Mouse (Mus musculus): ENCODE data around the gene Nlrp3. TPM values are rescaled to one million over a fixed set of nuclear protein-coding genes. Genes with fewer than 3 reads are reported as not detected.

Gene Nlrp3
- polyA plus RNA-seq, 1 experiment from 2014 or later = not detected

DNA sequence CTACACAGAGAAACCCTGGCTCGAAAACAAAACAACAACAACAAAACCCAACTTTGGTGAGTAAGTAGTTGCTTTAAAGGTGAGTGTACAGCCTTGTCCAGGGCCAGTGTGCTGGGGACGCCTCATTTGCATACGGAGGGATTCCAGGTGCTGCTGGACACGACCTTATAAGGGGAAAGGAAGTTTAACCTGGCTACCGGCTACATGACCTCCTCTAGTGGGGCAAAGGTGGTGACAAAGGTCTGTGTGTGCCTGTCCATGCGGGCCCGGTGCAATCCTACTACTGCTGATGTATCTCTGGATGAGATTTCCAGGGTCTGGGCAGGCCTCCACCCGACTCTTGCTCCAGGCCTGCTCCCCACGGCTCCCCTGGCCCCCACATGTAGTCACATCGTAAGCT is 28.6 kb upstream of the Nlrp3 start:
- Histone ChIP-seq H3K4me2 (ENCODE audit: low read depth, severe bottlenecking) (no peak overlapping the region), H3K27me3 (ENCODE audit: control insufficient read depth, insufficient read depth, low read length) (no peaks in the 10 kb centered on the region), H3K27ac (replicated peaks; ENCODE audit: low read depth, low read length) (no peak overlapping the region), H3K4me3 (ENCODE audit: low read depth, low read length) (no peak overlapping the region), H3K36me3 (ENCODE audit: control insufficient read depth, insufficient read depth, low read length) (no peaks in the 10 kb centered on the region), H3K9me3 (ENCODE audit: control insufficient read depth, low read length) (no peaks in the 10 kb centered on the region), H3K4me1 (ENCODE audit: control insufficient read depth, insufficient read depth, low read length) (peaks cover 2% of the 10 kb centered on the region; the same call in 1 of the 2 replicates), H3K9ac (ENCODE audit: low read length) (no peak overlapping the region)
- no peak for ATAC-seq (ENCODE audit: insufficient number of reproducible peaks, low FRiP score, low TSS enrichment, low read depth)
- 86% methylated on average over 10 of the region's 10 CpGs for WGBS
- no peak for DNase-seq (ENCODE audit: low spot score)

DNA sequence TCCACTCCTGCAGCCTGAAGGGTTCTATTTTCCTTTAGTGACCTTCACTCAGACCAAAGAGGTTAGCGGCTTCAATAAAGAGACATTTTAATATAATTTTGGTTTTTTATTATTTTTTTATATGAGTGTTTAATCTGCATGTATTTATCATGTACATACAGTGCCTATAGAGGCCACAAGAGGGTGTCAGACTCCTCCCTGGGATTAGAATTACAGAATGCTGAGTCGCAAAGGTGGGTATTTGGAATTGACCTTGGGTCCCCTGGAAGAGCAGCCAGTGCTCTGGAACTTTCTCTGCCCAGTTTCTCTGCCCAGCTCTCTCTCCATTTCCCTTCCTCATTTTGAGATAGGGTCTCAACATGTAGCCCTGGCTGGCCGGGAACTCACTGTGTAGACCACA is 27.8 kb upstream of the Nlrp3 start:
- H3K36me3 ChIP-seq (ENCODE audit: control insufficient read depth, insufficient read depth, low read length) = no peaks in the 10 kb centered on the region
- H3K9me3 ChIP-seq (ENCODE audit: control insufficient read depth, low read length) = no peaks in the 10 kb centered on the region
- H3K27ac ChIP-seq (replicated peaks; ENCODE audit: low read depth, low read length) = no peak overlapping the region
- H3K4me2 ChIP-seq (ENCODE audit: low read depth, severe bottlenecking) = no peak overlapping the region
- H3K4me3 ChIP-seq (ENCODE audit: low read depth, low read length) = no peak overlapping the region
- H3K4me1 ChIP-seq (ENCODE audit: control insufficient read depth, insufficient read depth, low read length) = no peaks in the 10 kb centered on the region
- ATAC-seq (ENCODE audit: insufficient number of reproducible peaks, low FRiP score, low TSS enrichment, low read depth) (no peak), DNase-seq (ENCODE audit: low spot score) (no peak)
- no peak overlapping the region for H3K9ac ChIP-seq (ENCODE audit: low read length)
- WGBS = 78% methylated on average over 3 of the region's 3 CpGs
- no peaks in the 10 kb centered on the region for H3K27me3 ChIP-seq (ENCODE audit: control insufficient read depth, insufficient read depth, low read length)

DNA sequence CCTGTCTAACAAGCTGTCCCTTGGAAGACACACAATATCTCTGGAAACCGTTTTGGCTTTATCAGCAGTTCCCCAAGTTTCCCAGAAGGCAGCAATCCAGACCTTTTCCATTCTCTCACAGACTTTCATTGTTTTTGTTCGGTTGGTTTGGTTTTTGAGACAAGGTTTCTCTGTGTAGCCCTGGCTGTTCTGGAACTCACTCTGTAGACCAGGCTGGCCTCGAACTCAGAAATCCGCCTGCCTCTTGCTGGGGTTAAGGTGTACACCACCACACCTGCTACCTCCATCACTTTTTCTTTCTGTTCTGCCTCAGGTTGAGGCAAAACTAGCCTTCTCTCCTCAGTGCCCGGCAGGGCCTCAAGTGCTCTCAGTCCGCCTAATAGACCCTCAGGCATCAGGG is 27.0 kb upstream of the Nlrp3 start:
- no peak overlapping the region for H3K9ac ChIP-seq (ENCODE audit: low read length)

DNA sequence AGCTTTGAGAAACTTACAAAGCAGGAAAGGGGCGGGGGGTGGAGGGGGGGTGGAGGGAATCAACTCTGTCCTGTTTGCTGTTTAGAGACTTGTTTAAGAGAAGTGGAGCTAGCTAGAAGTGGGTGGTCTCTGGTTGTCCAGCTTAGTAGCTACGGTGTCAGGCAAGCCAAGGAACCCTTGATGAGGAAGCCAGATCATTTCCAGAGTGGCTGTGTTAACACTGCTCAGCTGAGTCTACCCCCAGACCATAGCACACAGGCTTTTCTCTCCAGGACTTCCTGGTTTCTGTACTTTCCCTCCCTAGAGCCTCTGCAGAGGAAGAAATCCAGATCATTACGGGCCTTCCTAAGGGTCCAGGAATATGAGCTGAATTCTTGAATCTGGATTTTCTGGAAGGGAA is 26.6 kb upstream of the Nlrp3 start:
- Histone ChIP-seq H3K4me1 (ENCODE audit: control insufficient read depth, insufficient read depth, low read length) (no peaks in the 10 kb centered on the region), H3K27ac (replicated peaks; ENCODE audit: low read depth, low read length) (no peak overlapping the region), H3K9ac (ENCODE audit: low read length) (no peak overlapping the region), H3K27me3 (ENCODE audit: control insufficient read depth, insufficient read depth, low read length) (no peaks in the 10 kb centered on the region), H3K4me2 (ENCODE audit: low read depth, severe bottlenecking) (no peak overlapping the region), H3K9me3 (ENCODE audit: control insufficient read depth, low read length) (no peaks in the 10 kb centered on the region), H3K36me3 (ENCODE audit: control insufficient read depth, insufficient read depth, low read length) (no peaks in the 10 kb centered on the region), H3K4me3 (ENCODE audit: low read depth, low read length) (no peak overlapping the region)
- no peak for ATAC-seq (ENCODE audit: insufficient number of reproducible peaks, low FRiP score, low TSS enrichment, low read depth)
- no peak for DNase-seq (ENCODE audit: low spot score)
- 59% methylated on average over 3 of the region's 3 CpGs for WGBS

More for the DNA sequence above, 27.0 kb upstream of the Nlrp3 start:
- no peak for DNase-seq (ENCODE audit: low spot score)
- H3K27me3 ChIP-seq (ENCODE audit: control insufficient read depth, insufficient read depth, low read length) = no peaks in the 10 kb centered on the region
- H3K4me2 ChIP-seq (ENCODE audit: low read depth, severe bottlenecking) = no peak overlapping the region
- H3K9me3 ChIP-seq (ENCODE audit: control insufficient read depth, low read length) = no peaks in the 10 kb centered on the region
- H3K27ac ChIP-seq (replicated peaks; ENCODE audit: low read depth, low read length) = no peak overlapping the region
- no peaks in the 10 kb centered on the region for H3K4me1 ChIP-seq (ENCODE audit: control insufficient read depth, insufficient read depth, low read length)
- no peaks in the 10 kb centered on the region for H3K36me3 ChIP-seq (ENCODE audit: control insufficient read depth, insufficient read depth, low read length)
- 76% methylated on average over 6 of the region's 6 CpGs for WGBS
- no peak for ATAC-seq (ENCODE audit: insufficient number of reproducible peaks, low FRiP score, low TSS enrichment, low read depth)
- no peak overlapping the region for H3K4me3 ChIP-seq (ENCODE audit: low read depth, low read length)

DNA sequence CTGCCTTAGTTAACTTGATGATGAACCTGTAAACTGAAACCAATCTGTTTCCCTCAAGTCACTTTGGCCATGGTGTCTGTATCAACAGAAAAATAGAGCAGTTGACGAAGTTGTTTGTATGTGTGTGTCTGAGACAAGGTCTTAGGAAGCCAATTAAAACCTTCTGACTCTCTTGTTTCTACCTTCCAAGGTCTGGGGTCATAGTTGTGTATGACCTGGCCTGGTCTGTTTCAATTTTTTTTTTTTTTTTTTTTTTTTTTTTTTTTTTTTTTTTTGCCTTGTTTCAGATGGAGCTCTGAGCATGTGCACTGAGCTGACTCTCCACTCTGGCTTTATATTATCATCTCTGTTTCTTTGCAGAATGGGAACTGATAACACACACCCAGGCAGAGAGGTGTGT is 23.9 kb upstream of the Nlrp3 start:
- Histone ChIP-seq H3K9ac (ENCODE audit: low read length) (no peak overlapping the region), H3K36me3 (ENCODE audit: control insufficient read depth, insufficient read depth, low read length) (no peaks in the 10 kb centered on the region), H3K4me1 (ENCODE audit: control insufficient read depth, insufficient read depth, low read length) (no peaks in the 10 kb centered on the region), H3K27ac (replicated peaks; ENCODE audit: low read depth, low read length) (no peak overlapping the region), H3K9me3 (ENCODE audit: control insufficient read depth, low read length) (no peaks in the 10 kb centered on the region), H3K4me3 (ENCODE audit: low read depth, low read length) (no peak overlapping the region), H3K4me2 (ENCODE audit: low read depth, severe bottlenecking) (no peak overlapping the region), H3K27me3 (ENCODE audit: control insufficient read depth, insufficient read depth, low read length) (no peaks in the 10 kb centered on the region)
- no peak for DNase-seq (ENCODE audit: low spot score)
- WGBS = 84% methylated on average over 1 of the region's 1 CpGs
- ATAC-seq (ENCODE audit: insufficient number of reproducible peaks, low FRiP score, low TSS enrichment, low read depth) = no peak

DNA sequence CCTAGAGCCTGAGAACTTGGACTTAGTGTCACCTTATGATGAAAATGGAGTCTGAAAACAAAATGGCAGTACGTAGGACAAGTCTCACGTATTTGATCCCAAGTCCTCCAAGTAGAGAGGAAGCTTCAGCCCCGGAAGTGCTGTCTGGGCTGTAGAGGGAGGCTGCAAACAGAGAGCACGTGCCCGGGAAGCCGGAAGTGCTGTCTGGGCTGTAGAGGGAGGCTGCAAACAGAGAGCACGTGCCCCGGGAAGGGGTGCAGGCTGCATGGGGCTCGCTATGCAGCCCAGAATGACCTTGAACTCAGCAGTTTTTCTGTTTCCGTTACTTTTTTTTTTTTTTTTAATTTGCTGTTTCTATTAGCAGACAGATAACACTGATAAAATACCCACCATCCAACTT is 23.1 kb upstream of the Nlrp3 start:
- H3K9ac ChIP-seq (ENCODE audit: low read length) = no peak overlapping the region
- no peak overlapping the region for H3K4me2 ChIP-seq (ENCODE audit: low read depth, severe bottlenecking)
- no peak overlapping the region for H3K4me3 ChIP-seq (ENCODE audit: low read depth, low read length)
- DNase-seq (ENCODE audit: low spot score) (no peak), ATAC-seq (ENCODE audit: insufficient number of reproducible peaks, low FRiP score, low TSS enrichment, low read depth) (no peak)
- no peaks in the 10 kb centered on the region for H3K27me3 ChIP-seq (ENCODE audit: control insufficient read depth, insufficient read depth, low read length)
- no peaks in the 10 kb centered on the region for H3K4me1 ChIP-seq (ENCODE audit: control insufficient read depth, insufficient read depth, low read length)
- 69% methylated on average over 10 of the region's 10 CpGs for WGBS
- H3K9me3 ChIP-seq (ENCODE audit: control insufficient read depth, low read length) = no peaks in the 10 kb centered on the region
- no peak overlapping the region for H3K27ac ChIP-seq (replicated peaks; ENCODE audit: low read depth, low read length)
- no peaks in the 10 kb centered on the region for H3K36me3 ChIP-seq (ENCODE audit: control insufficient read depth, insufficient read depth, low read length)

DNA sequence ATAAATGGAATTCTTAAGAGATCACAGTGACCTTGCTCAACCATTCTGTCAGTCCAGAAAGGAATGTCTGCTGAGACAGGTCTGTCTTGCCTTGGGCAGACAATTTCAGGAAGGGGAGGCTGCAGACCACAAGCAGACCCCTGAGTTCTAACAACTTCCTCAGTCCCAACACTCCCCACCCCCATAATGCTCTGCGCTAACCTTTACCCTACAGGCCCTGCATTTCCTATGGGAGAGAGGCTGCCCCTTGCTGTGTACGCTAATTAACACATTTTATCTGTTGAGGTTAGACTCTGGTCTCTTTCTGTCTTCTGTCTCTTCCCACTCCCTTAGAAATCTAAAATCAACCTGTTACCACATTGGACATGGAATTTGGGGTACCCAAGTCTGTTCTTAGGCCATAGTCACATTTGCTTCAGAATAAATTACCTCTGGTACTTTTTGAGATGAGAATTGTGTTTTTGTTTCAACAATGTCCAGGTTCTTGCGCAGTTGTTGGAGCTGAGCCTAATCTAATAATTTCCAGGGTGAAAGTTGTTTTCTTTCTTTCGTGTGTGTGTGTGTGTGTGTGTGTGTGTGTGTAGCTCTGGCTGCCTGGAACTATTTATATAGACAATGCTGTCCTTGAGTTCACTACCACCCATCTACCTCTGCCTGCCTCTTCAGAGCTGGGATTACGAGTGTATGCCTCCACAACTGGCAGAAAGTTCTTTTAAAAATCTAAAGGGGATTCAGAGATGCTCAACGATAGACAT is 21.4 kb upstream of the Nlrp3 start:
- H3K27me3 ChIP-seq (ENCODE audit: control insufficient read depth, insufficient read depth, low read length) = no peaks in the 10 kb centered on the region
- H3K4me2 ChIP-seq (ENCODE audit: low read depth, severe bottlenecking) = no peak overlapping the region
- H3K9ac ChIP-seq (ENCODE audit: low read length) = no peak overlapping the region
- 80% methylated on average over 6 of the region's 6 CpGs for WGBS
- DNase-seq (ENCODE audit: low spot score) (no peak), ATAC-seq (ENCODE audit: insufficient number of reproducible peaks, low FRiP score, low TSS enrichment, low read depth) (no peak)
- no peaks in the 10 kb centered on the region for H3K36me3 ChIP-seq (ENCODE audit: control insufficient read depth, insufficient read depth, low read length)
- H3K9me3 ChIP-seq (ENCODE audit: control insufficient read depth, low read length) = no peaks in the 10 kb centered on the region; the same call in 1 of the 2 replicates
- H3K4me1 ChIP-seq (ENCODE audit: control insufficient read depth, insufficient read depth, low read length) = no peaks in the 10 kb centered on the region
- H3K27ac ChIP-seq (replicated peaks; ENCODE audit: low read depth, low read length) = no peak overlapping the region
- H3K4me3 ChIP-seq (ENCODE audit: low read depth, low read length) = no peak overlapping the region

DNA sequence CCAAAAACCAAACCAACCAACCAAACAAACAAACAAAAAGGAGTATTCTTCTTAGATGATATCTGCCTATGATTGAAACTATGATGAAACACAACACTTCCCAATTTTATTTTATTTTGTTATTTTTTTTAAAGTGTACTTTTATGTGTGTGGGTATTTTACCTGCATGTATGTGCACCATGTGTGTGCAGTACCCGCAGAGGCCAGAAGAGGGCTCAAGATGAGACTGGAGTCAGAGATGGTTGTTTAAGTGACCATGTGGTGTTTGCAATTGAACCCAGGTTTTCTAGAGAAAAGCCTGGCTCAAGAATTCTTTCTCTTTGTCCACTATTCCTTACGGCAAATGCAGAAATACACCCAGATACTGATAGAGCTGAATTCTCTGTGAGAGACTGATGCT is 17.2 kb upstream of the Nlrp3 start:
- no peak overlapping the region for H3K9ac ChIP-seq (ENCODE audit: low read length)
- ATAC-seq (ENCODE audit: insufficient number of reproducible peaks, low FRiP score, low TSS enrichment, low read depth) (no peak), DNase-seq (ENCODE audit: low spot score) (no peak)
- H3K4me3 ChIP-seq (ENCODE audit: low read depth, low read length) = no peak overlapping the region
- no peaks in the 10 kb centered on the region; the same call in 1 of the 2 replicates for H3K9me3 ChIP-seq (ENCODE audit: control insufficient read depth, low read length)
- H3K4me1 ChIP-seq (ENCODE audit: control insufficient read depth, insufficient read depth, low read length) = no peaks in the 10 kb centered on the region
- WGBS = 97% methylated on average over 2 of the region's 2 CpGs
- no peak overlapping the region for H3K4me2 ChIP-seq (ENCODE audit: low read depth, severe bottlenecking)
- no peaks in the 10 kb centered on the region for H3K27me3 ChIP-seq (ENCODE audit: control insufficient read depth, insufficient read depth, low read length)
- no peak overlapping the region for H3K27ac ChIP-seq (replicated peaks; ENCODE audit: low read depth, low read length)
- no peaks in the 10 kb centered on the region for H3K36me3 ChIP-seq (ENCODE audit: control insufficient read depth, insufficient read depth, low read length)

DNA sequence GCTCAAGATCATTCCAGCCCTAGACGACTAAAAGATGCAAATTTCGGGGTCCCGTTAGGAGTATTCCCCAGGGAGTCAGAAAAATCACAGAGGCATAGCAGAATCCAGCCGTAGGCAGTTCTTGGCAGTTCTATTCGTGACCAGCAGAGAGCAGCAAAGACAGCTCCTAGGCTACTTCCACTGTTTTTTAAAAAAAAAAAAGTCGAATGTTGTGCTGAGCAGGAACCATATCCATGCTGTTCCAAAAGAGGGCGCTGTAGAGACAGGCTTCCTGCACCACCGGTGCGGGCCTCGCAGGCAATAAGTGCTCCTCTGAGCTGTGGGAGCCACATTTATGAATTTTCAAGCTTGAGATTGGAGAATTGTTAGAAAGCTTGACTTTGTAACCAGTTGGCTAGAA is 16.1 kb upstream of the Nlrp3 start:
- Histone ChIP-seq H3K4me3 (ENCODE audit: low read depth, low read length) (no peak overlapping the region), H3K4me2 (ENCODE audit: low read depth, severe bottlenecking) (no peak overlapping the region), H3K9me3 (ENCODE audit: control insufficient read depth, low read length) (no peaks in the 10 kb centered on the region; the same call in 1 of the 2 replicates), H3K27me3 (ENCODE audit: control insufficient read depth, insufficient read depth, low read length) (no peaks in the 10 kb centered on the region), H3K4me1 (ENCODE audit: control insufficient read depth, insufficient read depth, low read length) (no peaks in the 10 kb centered on the region), H3K36me3 (ENCODE audit: control insufficient read depth, insufficient read depth, low read length) (no peaks in the 10 kb centered on the region), H3K9ac (ENCODE audit: low read length) (no peak overlapping the region), H3K27ac (replicated peaks; ENCODE audit: low read depth, low read length) (no peak overlapping the region)
- ATAC-seq (ENCODE audit: insufficient number of reproducible peaks, low FRiP score, low TSS enrichment, low read depth) (no peak), DNase-seq (ENCODE audit: low spot score) (peak; percentile 78)
- 10% methylated on average over 10 of the region's 10 CpGs for WGBS

Measured in limb, embryonic 11.5 days (tissue).